Mouse (Mus musculus) lung, adult 2 months (tissue): ENCODE data around the gene Ppt1. TPM values are rescaled to one million over a fixed set of nuclear protein-coding genes. Genes with fewer than 3 reads are reported as not detected.

Source experiments
- DNase-seq: peaks from one replicate; pipeline ENCODE4 v3.0.0; 2022
- H3K4me1 ChIP-seq: fragments of 200-500 bp; 2 replicates; pipeline ENCODE4 v1.6.1; 2011; ENCODE audit warnings: low read length; ENCODE audit not compliant: control insufficient read depth, insufficient read depth
- H3K4me3 ChIP-seq: fragments of 200-500 bp; replicated peaks from 2 replicates; pipeline ENCODE3; 2011; ENCODE audit warnings: low read depth, mild to moderate bottlenecking, control low read depth, low read length; ENCODE audit errors: extremely low read depth
- CTCF ChIP-seq: fragments of 200-500 bp; IDR thresholded peaks from 2 replicates; pipeline ENCODE4 v1.5.1; 2011; ENCODE audit warnings: mild to moderate bottlenecking, low read length, control low read depth; ENCODE audit not compliant: insufficient read depth
- POLR2A ChIP-seq: fragments of 200-500 bp; IDR thresholded peaks from 2 replicates; pipeline ENCODE4 v1.6.1; 2011; ENCODE audit warnings: low read depth, mild to moderate bottlenecking, control low read depth, low read length, borderline replicate concordance; ENCODE audit errors: extremely low read depth
- WGBS: fragments of 180-500 bp; shearing (Covaris S2); methylation state at CpG from one replicate; pipeline ENCODE4 v1.1.7; 2018; 5-methylcytosine and 5-hydroxymethylcytosine counted together
- polyA plus RNA-seq: library from polyadenylated mRNA; depleted of rRNA; stranded (reverse); fragments of >200 nt; gene quantifications from 2 replicates; pipeline ENCODE4 v1.2.3, GENCODE M21; 2012

Gene Ppt1
- polyA plus RNA-seq, 1 experiment: 43.6 TPM

DNA sequence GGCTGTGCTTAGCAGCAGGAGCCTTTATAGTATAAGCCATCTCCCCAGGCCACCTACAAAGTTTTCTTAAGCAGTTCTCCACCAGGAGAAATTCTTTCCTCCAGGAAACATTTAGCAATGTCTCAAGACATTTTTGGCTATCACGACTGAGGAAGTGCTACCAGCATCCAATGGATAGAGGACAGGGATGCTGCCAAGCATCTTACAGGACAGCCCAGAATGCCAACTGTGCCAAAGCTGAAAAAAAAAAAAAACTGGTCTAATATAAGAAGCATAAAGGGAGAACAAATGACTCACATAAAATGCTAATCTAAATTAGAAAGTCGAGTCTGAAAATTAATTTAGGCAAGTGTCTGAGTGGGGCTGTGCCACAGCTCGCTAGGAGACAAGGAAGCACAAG is 46.5 kb downstream of the Ppt1 start:
- H3K4me1 ChIP-seq: peaks cover 20% of the 10 kb centered on the region
- no peak for TF ChIP-seq CTCF
- no peak for TF ChIP-seq POLR2A
- DNase-seq: no peak
- WGBS: 32% methylated on average over 3 of the region's 3 CpGs
- H3K4me3 ChIP-seq: no peak overlapping the region

DNA sequence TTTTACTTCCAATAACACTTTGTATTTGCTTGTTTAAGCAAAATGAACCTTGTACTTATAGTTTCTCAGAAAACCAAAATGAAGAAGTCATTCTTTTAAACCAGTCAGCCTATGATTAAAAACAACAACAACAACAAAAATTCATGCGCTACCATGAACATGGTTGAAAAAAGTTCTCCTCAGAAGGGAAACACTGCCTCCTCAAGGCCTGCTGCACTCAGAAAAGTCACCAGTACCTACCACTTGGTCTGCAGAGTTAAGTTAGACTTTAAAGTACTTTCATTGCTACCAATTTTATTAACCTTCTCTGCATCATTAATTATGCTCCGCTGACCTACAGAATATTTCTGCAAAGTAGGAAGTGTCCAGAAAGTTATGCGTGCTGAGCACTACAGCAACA is 47.3 kb downstream of the Ppt1 start:
- no peak for TF ChIP-seq POLR2A
- no peak for TF ChIP-seq CTCF
- DNase-seq: no peak
- H3K4me3 ChIP-seq: no peak overlapping the region
- H3K4me1 ChIP-seq: peaks cover 20% of the 10 kb centered on the region
- WGBS: 51% methylated on average over 3 of the region's 3 CpGs

DNA sequence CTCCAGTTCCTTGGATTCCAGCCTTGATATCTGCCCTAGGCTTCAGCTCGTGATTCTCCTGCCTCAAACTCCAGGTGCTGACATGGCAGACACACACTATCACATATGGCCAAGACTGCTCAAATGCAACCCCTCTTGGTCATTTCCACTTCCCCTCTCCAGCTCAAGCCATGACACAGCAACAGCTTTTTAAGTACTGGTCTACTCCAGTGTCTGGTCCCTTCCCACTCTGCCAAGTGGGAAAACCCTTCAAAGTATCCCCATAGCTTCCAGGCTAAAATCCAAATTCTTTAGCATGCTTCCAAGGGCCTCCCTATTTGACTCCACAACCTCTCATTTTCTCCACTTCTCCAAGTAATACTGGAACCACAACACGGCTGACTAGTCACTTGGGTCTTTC is 48.0 kb downstream of the Ppt1 start:
- WGBS: 25% methylated on average over 2 of the region's 2 CpGs
- TF ChIP-seq CTCF (no peak), POLR2A (no peak)
- DNase-seq: no peak

DNA sequence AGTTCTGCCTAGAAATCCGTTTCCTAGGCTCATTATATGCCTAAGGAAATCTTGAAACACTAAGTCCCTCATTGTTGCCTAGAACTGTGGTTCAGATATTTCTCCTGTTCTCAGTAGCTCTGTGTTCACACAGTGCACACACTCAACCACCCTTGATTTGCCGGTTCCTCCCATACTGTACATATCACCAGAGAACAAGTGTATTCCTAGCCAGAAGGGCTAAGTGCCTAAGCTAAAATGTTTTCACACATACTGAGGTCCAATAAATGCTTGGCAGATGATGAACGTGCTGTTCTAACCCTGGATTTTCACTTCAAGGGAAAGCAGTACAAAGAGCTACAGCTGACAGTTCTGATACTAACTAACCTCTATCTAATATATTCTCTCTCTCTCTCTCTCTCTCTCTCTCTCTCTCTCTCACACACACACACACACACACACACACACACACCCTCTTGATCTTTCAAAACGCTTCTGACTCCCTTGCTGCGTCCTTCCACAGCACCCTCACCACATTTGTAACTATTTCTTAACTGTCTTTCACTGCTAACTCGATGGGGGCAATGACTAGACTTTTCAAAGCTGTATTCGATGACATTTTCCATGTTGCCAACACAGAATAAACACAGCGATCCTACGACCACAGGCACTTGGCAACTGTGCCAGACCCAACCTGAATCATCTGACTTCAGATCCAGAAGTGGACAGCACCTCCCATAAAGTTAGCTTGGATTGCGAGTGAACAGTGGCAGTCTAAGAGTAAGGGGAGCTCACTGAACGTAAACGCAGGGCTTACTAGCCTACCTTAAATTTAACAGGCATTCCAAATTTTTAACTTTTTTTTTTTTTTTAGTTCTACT is 48.7 kb downstream of the Ppt1 start:
- TF ChIP-seq CTCF: no peak
- TF ChIP-seq POLR2A: no peak
- Histone ChIP-seq H3K4me1 (peaks cover 13% of the 10 kb centered on the region), H3K4me3 (peak overlapping the region; percentile 84)
- DNase-seq: no peak
- WGBS: 2% methylated on average over 12 of the region's 12 CpGs

More for the DNA sequence above, 48.0 kb downstream of the Ppt1 start:
- Histone ChIP-seq H3K4me1 (peaks cover 13% of the 10 kb centered on the region), H3K4me3 (peak overlapping the region; percentile 10)

DNA sequence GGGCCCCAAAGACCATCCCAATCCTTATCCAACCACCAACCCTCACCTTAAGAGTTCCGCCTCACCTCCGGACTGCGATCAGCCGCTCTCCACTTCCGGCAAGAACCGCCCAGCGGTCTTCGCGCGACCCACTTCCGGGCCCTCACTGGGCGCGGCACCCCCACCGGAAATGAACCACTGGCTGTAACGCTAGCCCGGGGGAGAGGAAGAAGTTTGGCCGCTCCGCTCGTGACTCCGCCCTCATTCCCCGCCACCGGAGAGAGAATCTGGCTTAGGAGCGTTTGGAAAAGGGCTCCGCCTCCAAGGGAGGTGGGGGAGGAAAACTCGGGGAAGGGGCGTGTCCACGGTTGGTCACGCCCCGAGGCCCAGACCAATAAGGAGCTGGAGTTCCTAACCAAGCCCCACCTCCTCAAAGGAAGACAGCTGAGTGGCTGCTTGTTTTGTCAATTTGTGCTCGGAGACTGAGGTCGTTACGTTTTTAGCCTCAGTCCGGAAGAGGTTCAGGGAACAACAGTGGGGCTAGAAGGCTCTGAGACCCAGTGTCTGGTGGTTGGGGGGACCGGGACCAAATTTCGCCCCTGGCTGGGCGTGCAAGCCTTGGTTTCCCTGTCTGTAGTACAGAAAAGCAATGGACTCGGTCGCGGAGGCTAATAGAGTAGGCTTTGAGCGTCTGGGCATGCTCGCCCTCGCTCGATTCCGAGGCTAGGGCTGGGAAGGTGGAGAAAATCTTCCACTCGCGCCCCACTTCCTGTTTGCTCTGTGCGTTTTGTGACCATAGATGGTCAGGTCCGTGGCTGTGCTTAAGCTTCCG is 49.9 kb downstream of the Ppt1 start, which contains the start of gene Cap1:
Cap1 (minus strand) TSS at position 289 of the 811 bp plus-strand sequence.
- DNase-seq: peak; percentile 96
- Histone ChIP-seq H3K4me3 (peak within 1 kb of the TSS; percentile 85), H3K4me1 (peaks cover 10% of the 10 kb centered on the region)
- WGBS: under 1% methylated on average over 49 of the region's 49 CpGs
- TF ChIP-seq POLR2A: peak; percentile 95
- TF ChIP-seq CTCF: no peak

DNA sequence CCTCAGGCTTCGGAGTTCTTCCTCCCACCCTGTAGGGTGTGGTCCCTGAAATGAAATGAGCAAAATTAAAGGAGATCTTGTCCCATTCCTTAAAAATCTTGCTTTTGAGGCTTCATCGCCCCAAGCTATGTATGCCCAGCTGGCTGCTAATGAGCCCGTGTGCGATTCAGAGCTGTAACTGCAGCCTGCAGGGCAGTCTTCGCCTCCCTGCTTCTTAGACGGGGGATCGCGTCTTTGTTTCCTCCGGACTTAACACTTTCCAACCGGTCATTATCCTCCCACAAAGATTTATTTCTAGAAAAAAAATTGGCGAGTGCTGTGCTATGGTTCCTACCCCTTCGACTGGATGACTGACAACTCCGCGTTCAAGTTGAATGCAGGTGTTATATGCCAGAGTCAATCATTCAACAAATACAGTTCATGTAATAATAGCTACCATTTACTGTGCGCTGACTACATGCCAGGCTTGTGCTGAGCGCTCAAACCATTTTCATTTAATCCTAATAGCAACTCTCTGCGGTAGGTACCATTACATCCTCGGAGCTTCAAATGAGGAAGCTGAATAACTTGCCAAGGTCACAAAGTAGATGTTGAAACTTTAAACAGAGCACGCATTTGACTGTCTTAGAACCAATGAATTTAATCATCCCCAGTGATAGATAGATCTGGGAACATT is 50.7 kb downstream of the Ppt1 start:
- peak overlapping the region; percentile 85 for H3K4me3 ChIP-seq
- 5% methylated on average over 19 of the region's 19 CpGs for WGBS
- DNase-seq: no peak
- TF ChIP-seq CTCF (no peak), POLR2A (no peak)
- peaks cover 7% of the 10 kb centered on the region; the same call in 1 of the 2 replicates for H3K4me1 ChIP-seq

DNA sequence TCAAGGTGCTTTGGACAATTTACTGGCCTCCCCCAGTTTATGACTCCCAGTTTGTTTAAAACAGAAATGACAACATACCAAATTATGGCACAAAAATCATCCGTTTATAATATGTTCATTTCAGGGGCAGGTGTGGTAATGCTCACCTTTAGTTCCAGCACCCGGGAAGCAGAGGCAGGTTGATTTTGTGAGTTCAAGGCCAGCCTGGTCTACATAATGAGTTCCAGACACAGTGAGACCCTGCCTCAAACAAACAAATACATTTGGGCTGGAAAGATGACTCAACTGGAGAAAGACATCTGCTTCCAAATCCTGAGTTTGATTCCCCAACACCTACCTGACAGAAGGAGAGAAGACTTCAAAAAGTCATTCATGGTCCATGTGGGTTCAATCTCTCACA is 51.3 kb downstream of the Ppt1 start:
- DNase-seq: no peak
- TF ChIP-seq CTCF: no peak
- Histone ChIP-seq H3K4me3 (no peak overlapping the region), H3K4me1 (peaks cover 3% of the 10 kb centered on the region; the same call in 1 of the 2 replicates)
- WGBS: 85% methylated on average over 2 of the region's 2 CpGs

DNA sequence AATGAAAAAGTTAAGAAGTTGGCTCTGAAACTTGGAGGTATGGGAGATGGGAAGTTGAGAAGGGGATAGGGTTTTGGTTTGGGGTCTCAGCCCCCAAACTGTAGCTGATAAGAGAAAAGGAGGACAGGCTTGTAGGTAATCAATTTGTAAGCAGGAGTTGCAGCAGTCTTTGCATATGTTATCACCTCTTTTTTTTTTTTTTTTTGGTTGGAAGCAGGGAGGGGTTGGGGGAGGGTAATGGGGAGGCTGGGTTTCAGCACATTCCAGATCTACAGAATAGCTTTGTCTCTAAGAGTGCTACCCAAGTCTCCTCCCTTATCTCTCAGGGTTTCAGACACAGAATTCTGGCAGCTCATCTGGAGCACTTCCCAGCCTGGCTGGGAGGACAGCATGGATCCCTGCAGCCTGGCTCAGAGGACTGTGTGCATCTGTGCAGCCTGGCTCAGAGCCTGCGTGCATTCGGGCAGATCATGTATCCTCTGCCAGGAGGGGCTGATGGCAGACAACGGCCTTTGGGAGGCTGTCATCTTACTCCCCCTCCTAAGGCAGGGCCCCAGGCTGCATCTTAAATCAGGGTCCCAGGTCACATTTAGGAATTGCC is 54.9 kb downstream of the Ppt1 start:
- no peak for TF ChIP-seq CTCF
- no peak for TF ChIP-seq POLR2A
- Histone ChIP-seq H3K4me3 (no peak overlapping the region), H3K4me1 (no peaks in the 10 kb centered on the region; the same call in 1 of the 2 replicates)
- WGBS: 22% methylated on average over 3 of the region's 3 CpGs
- DNase-seq: no peak

DNA sequence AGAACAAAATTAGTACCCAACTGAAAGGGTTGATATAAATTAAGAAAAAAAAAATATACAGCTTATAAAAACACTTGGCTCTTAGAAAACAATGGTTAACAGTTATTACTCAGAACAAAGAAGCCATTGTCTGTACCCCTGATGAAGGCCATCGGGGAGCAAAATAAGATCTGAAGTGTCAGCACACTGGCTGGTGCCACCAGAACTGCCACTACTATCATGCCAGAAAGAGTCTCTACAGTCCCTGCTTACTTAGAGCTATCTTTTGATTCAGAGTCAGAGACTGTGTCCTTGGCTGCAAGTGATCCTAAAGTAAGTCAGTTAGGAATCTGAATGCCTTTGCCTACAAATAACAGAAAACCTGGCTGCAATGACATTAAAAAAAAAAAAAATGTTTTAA is 55.6 kb downstream of the Ppt1 start:
- 21% methylated on average over 1 of the region's 1 CpGs for WGBS
- H3K4me1 ChIP-seq: no peaks in the 10 kb centered on the region; the same call in 1 of the 2 replicates

DNA sequence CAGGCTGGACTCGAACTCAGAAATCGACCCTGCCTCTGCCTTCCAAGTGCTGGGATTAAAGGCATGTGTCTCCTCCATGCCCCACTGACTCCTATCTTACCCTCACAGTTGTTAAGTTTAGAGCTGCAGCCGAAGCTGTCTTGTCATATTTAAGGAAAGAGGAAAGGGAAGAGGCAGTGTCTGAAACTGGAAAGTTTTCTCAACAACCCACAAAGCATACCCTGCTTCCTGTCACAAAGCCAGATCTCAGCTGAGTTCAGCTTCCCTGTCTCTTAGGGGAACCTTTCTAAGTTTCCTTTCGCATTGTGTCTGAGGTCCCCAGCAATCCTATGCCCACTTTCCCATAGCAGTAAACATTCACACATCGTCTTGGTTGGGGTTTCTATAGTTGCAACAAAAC is 56.1 kb downstream of the Ppt1 start:
- H3K4me3 ChIP-seq: no peak overlapping the region
- DNase-seq: no peak
- no peak for TF ChIP-seq POLR2A
- TF ChIP-seq CTCF: no peak
- H3K4me1 ChIP-seq: no peaks in the 10 kb centered on the region; the same call in 1 of the 2 replicates
- 50% methylated on average over 5 of the region's 5 CpGs for WGBS

More for the DNA sequence above, 55.6 kb downstream of the Ppt1 start:
- TF ChIP-seq CTCF (no peak), POLR2A (no peak)
- no peak for DNase-seq
- H3K4me3 ChIP-seq: no peak overlapping the region
